Mouse (Mus musculus): ENCODE data around the gene Myh14. TPM values are rescaled to one million over a fixed set of nuclear protein-coding genes. Genes with fewer than 3 reads are reported as not detected.
"Not testable (repeated sequence)": the region's sequence is repeated elsewhere in the genome, so short reads cannot be mapped to it uniquely, and the experiment has no call there.

The Myh14 gene
- 1.6 and 1.7 TPM in 2 replicates for polyA plus RNA-seq (2015; fragmentation: Nextera tagmentation; extraction: Ambion mirVana)

DNA sequence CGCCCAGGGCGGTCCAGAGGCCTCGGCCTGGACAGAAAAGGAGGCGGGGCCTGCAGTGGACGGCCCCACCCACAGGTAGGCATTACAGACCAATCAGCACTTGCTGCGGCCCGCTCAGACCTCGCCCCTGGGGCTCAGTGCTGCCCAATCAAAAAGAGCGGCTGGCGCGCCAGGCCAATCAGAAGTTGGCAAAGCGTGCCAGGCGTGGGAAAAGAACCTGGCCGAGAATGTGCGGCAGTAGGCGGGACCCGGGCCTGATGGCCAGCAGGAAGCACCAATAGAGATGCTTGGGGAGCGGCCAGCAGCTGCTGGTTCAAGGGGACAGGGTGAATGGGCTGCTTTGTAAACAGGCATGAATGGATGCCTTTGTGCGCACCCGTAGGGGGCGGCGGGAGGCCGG lies at the start of gene Myh14:
TSS of gene Myh14 (minus strand) at position 41 of the 400 bp plus-strand sequence.
- Histone ChIP-seq H3K4me3 (replicated peaks; ENCODE audit: low read length) (peak within 1 kb of the TSS; percentile 35), H3K27me3 (replicated peaks; ENCODE audit: control insufficient read depth, insufficient read depth, low read length) (peaks cover 5% of the 10 kb centered on the region), H3K27ac (ENCODE audit: low read length) (no peak within 1 kb of the TSS), H3K9me3 (ENCODE audit: control insufficient read depth, low read length) (0 out of 2 replicates have a peak, but pooled peaks cover 2% of the 10 kb centered on the region), H3K9ac (replicated peaks; ENCODE audit: low read depth, low read length) (0 out of 2 replicates have a peak within 1 kb of the TSS, but pooled peaks have one; percentile 15), H3K36me3 (ENCODE audit: control insufficient read depth, insufficient read depth) (no peaks in the 10 kb centered on the region), H3K4me1 (replicated peaks; ENCODE audit: control insufficient read depth, insufficient read depth, low read length) (peaks cover 9% of the 10 kb centered on the region), H3K4me2 (ENCODE audit: low read length) (peak within 1 kb of the TSS; percentile 56)
- ATAC-seq: peak; percentile 98
- under 1% methylated on average over 23 of the region's 23 CpGs for WGBS

DNA sequence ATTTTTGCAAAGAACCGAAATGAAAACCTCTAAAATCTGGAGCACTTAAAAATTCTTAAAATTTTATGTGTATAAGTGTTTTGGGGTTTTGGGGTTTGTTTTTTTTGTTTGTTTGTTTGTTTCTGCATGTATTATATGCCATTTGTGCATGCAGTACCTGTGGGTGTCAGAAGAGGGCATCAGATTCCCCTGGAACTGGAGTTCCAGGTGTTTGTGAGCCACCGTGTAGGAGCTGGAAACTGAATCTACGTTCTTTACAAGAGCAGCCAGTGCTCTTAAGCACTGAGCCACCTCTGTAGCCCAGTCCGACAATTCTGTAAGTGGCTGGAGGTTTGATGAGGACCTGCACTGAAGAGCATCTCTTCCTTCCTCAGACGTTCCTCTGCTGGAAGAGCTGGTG lies 39.2 kb upstream of the Myh14 start:
- Histone ChIP-seq H3K4me2 (ENCODE audit: low read length) (no peak overlapping the region), H3K9ac (replicated peaks; ENCODE audit: low read depth, low read length) (no peak overlapping the region), H3K27me3 (replicated peaks; ENCODE audit: control insufficient read depth, insufficient read depth, low read length) (no peaks in the 10 kb centered on the region), H3K4me3 (replicated peaks; ENCODE audit: low read length) (no peak overlapping the region), H3K9me3 (ENCODE audit: control insufficient read depth, low read length) (no peaks in the 10 kb centered on the region), H3K27ac (ENCODE audit: low read length) (no peak overlapping the region), H3K36me3 (ENCODE audit: control insufficient read depth, insufficient read depth) (no peaks in the 10 kb centered on the region), H3K4me1 (replicated peaks; ENCODE audit: control insufficient read depth, insufficient read depth, low read length) (no peaks in the 10 kb centered on the region)
- 86% methylated on average over 5 of the region's 5 CpGs for WGBS
- ATAC-seq: no peak

GRCm38 (mm10) chr7:44708574-44708973 lies 37.9 kb upstream of the Myh14 start, which contains the start of gene Izumo2:
Gene Izumo2 (plus strand): TSS chr7:44708742.
- Histone ChIP-seq H3K4me2 (ENCODE audit: low read length) (no peak within 1 kb of the TSS), H3K36me3 (ENCODE audit: control insufficient read depth, insufficient read depth) (no peaks in the 10 kb centered on the region), H3K9ac (replicated peaks; ENCODE audit: low read depth, low read length) (no peak within 1 kb of the TSS), H3K9me3 (ENCODE audit: control insufficient read depth, low read length) (no peaks in the 10 kb centered on the region), H3K27me3 (replicated peaks; ENCODE audit: control insufficient read depth, insufficient read depth, low read length) (no peaks in the 10 kb centered on the region), H3K27ac (ENCODE audit: low read length) (no peak within 1 kb of the TSS), H3K4me1 (replicated peaks; ENCODE audit: control insufficient read depth, insufficient read depth, low read length) (no peaks in the 10 kb centered on the region), H3K4me3 (replicated peaks; ENCODE audit: low read length) (no peak within 1 kb of the TSS)
- no peak for ATAC-seq
- WGBS: 75% methylated on average over 14 of the region's 14 CpGs

- H3K4me1 ChIP-seq (replicated peaks; ENCODE audit: control insufficient read depth, insufficient read depth, low read length); H3K4me2 ChIP-seq (ENCODE audit: low read length); H3K9ac ChIP-seq (replicated peaks; ENCODE audit: low read depth, low read length); H3K9me3 ChIP-seq (ENCODE audit: control insufficient read depth, low read length); H3K4me3 ChIP-seq (replicated peaks; ENCODE audit: low read length); H3K36me3 ChIP-seq (ENCODE audit: control insufficient read depth, insufficient read depth); H3K27me3 ChIP-seq (replicated peaks; ENCODE audit: control insufficient read depth, insufficient read depth, low read length); ATAC-seq; H3K27ac ChIP-seq (ENCODE audit: low read length): not testable (repeated sequence)
- 91% methylated on average over 5 of the region's 6 CpGs for WGBS
These were observed 37.5 kb upstream of the Myh14 start for GRCm38 (mm10) chr7:44708093-44708492.

DNA sequence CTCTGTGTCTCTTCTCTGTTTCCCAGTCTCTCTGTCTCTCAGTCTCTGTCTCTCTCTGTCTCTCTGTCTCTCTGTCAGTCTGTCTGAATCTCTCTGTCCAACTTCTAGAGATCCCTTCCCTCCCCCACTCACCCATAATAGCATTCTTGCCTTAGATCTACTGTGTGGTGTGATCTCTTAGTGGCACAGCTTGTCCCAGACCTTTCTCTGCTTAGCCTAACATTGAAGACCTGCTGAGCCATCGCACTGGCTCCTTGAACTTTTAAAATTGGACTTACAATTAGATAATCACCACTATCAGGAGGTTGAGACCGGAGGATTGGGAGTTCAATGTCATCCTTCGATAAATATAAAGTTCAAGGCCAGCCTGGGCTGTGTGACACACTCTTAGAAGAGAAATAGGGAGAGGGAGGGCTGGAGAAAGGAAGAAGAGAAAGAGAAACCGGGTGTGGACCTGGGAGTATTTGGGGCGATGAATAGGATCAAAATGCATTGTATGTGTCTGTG lies 36.6 kb upstream of the Myh14 start:
- H3K27me3 ChIP-seq (replicated peaks; ENCODE audit: control insufficient read depth, insufficient read depth, low read length): no peaks in the 10 kb centered on the region
- no peak overlapping the region for H3K4me3 ChIP-seq (replicated peaks; ENCODE audit: low read length)
- WGBS: 91% methylated on average over 5 of the region's 5 CpGs
- H3K27ac ChIP-seq (ENCODE audit: low read length): no peak overlapping the region
- ATAC-seq: no peak
- no peaks in the 10 kb centered on the region for H3K4me1 ChIP-seq (replicated peaks; ENCODE audit: control insufficient read depth, insufficient read depth, low read length)
- no peak overlapping the region for H3K9ac ChIP-seq (replicated peaks; ENCODE audit: low read depth, low read length)
- no peaks in the 10 kb centered on the region for H3K36me3 ChIP-seq (ENCODE audit: control insufficient read depth, insufficient read depth)
- no peaks in the 10 kb centered on the region for H3K9me3 ChIP-seq (ENCODE audit: control insufficient read depth, low read length)
- H3K4me2 ChIP-seq (ENCODE audit: low read length): no peak overlapping the region

DNA sequence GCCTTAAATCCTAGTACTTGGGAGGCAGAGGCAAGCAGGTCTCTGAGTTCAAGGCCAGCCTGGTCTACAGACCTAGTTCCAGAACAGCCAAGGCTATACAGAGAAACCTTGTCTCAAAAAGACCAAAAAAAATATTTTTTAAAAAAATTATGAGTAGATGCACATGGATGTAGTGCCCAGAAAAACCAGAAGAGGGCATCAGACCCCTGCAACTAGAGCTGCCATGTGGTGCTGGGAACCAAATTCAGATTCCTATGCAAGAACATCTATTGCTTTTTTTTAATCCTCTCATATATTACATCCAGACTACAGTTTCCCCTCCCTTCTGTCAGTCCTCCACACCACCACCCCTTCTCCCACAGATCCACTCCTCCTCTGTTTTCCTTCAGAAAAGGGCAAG lies 35.7 kb upstream of the Myh14 start:
- 0 out of 2 replicates have a peak, but pooled peaks cover 2% of the 10 kb centered on the region for H3K4me1 ChIP-seq (replicated peaks; ENCODE audit: control insufficient read depth, insufficient read depth, low read length)
- ATAC-seq: no peak
- H3K27me3 ChIP-seq (replicated peaks; ENCODE audit: control insufficient read depth, insufficient read depth, low read length): no peaks in the 10 kb centered on the region
- H3K9ac ChIP-seq (replicated peaks; ENCODE audit: low read depth, low read length): no peak overlapping the region
- no peaks in the 10 kb centered on the region for H3K36me3 ChIP-seq (ENCODE audit: control insufficient read depth, insufficient read depth)
- H3K4me3 ChIP-seq (replicated peaks; ENCODE audit: low read length): no peak overlapping the region
- no peak overlapping the region for H3K4me2 ChIP-seq (ENCODE audit: low read length)
- no peaks in the 10 kb centered on the region for H3K9me3 ChIP-seq (ENCODE audit: control insufficient read depth, low read length)
- H3K27ac ChIP-seq (ENCODE audit: low read length): no peak overlapping the region

DNA sequence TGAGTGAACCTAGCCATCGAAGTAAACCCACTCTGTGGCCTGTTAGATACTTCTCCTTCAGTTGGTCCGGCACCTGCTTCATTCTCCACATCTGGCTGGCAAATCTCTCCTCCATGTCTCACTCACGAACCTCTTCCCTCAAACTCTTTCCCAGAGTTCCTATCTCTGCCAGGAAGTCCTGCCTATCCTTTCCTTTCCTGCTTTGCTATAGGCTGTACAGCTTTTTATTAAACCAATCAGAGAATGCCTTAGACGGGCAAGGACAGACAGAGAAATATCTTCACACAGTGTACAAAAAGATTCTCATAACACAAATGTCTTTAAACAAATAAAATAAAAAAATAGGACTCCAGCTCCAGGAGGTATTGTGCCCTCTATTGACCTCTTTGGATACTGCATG lies 34.4 kb upstream of the Myh14 start:
- Histone ChIP-seq H3K9ac (replicated peaks; ENCODE audit: low read depth, low read length) (no peak overlapping the region), H3K9me3 (ENCODE audit: control insufficient read depth, low read length) (no peaks in the 10 kb centered on the region), H3K4me3 (replicated peaks; ENCODE audit: low read length) (no peak overlapping the region), H3K4me1 (replicated peaks; ENCODE audit: control insufficient read depth, insufficient read depth, low read length) (0 out of 2 replicates have a peak, but pooled peaks cover 2% of the 10 kb centered on the region), H3K27ac (ENCODE audit: low read length) (no peak overlapping the region), H3K4me2 (ENCODE audit: low read length) (no peak overlapping the region), H3K27me3 (replicated peaks; ENCODE audit: control insufficient read depth, insufficient read depth, low read length) (no peaks in the 10 kb centered on the region), H3K36me3 (ENCODE audit: control insufficient read depth, insufficient read depth) (no peaks in the 10 kb centered on the region)
- WGBS: 89% methylated on average over 4 of the region's 4 CpGs
- no peak for ATAC-seq

DNA sequence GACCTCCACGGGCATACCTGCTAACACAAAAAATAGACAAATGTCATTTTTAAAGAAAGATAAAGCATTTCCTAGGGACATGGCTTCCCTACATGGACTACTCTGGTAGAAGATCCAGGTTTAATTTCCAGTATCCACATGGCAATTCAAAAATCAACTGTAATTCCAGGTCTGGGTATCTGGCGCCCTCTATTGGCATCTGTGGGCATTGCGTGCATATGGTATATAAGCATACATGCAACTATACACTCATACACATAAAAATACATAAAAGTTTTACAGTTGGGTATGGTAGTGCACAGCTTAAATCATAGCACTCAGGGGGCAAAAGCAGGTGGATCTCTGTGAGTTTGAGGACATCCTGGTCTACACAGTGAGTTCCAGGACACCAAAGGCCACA lies 33.7 kb upstream of the Myh14 start:
- H3K4me3 ChIP-seq (replicated peaks; ENCODE audit: low read length): no peak overlapping the region
- 57% methylated on average over 3 of the region's 3 CpGs for WGBS
- H3K36me3 ChIP-seq (ENCODE audit: control insufficient read depth, insufficient read depth): no peaks in the 10 kb centered on the region
- H3K27me3 ChIP-seq (replicated peaks; ENCODE audit: control insufficient read depth, insufficient read depth, low read length): no peaks in the 10 kb centered on the region
- no peaks in the 10 kb centered on the region for H3K9me3 ChIP-seq (ENCODE audit: control insufficient read depth, low read length)
- no peak for ATAC-seq
- H3K27ac ChIP-seq (ENCODE audit: low read length): no peak overlapping the region
- no peak overlapping the region for H3K9ac ChIP-seq (replicated peaks; ENCODE audit: low read depth, low read length)
- no peak overlapping the region for H3K4me2 ChIP-seq (ENCODE audit: low read length)
- H3K4me1 ChIP-seq (replicated peaks; ENCODE audit: control insufficient read depth, insufficient read depth, low read length): 0 out of 2 replicates have a peak, but pooled peaks cover 2% of the 10 kb centered on the region

GRCm38 (mm10) chr7:44702985-44703384 lies 32.3 kb upstream of the Myh14 start:
- Histone ChIP-seq H3K4me1 (replicated peaks; ENCODE audit: control insufficient read depth, insufficient read depth, low read length) (0 out of 2 replicates have a peak, but pooled peaks cover 2% of the 10 kb centered on the region), H3K27me3 (replicated peaks; ENCODE audit: control insufficient read depth, insufficient read depth, low read length) (no peaks in the 10 kb centered on the region), H3K4me2 (ENCODE audit: low read length) (no peak overlapping the region), H3K36me3 (ENCODE audit: control insufficient read depth, insufficient read depth) (no peaks in the 10 kb centered on the region), H3K9me3 (ENCODE audit: control insufficient read depth, low read length) (no peaks in the 10 kb centered on the region), H3K9ac (replicated peaks; ENCODE audit: low read depth, low read length) (no peak overlapping the region), H3K27ac (ENCODE audit: low read length) (no peak overlapping the region), H3K4me3 (replicated peaks; ENCODE audit: low read length) (no peak overlapping the region)
- no peak for ATAC-seq
- 84% methylated on average over 8 of the region's 8 CpGs for WGBS

GRCm38 (mm10) chr7:44701921-44702320 lies 31.3 kb upstream of the Myh14 start:
- no peak overlapping the region for H3K4me3 ChIP-seq (replicated peaks; ENCODE audit: low read length)
- ATAC-seq: 0 out of 2 replicates have a peak, but pooled peaks have one; percentile 26
- H3K27me3 ChIP-seq (replicated peaks; ENCODE audit: control insufficient read depth, insufficient read depth, low read length): no peaks in the 10 kb centered on the region
- H3K4me2 ChIP-seq (ENCODE audit: low read length): no peak overlapping the region
- no peaks in the 10 kb centered on the region for H3K36me3 ChIP-seq (ENCODE audit: control insufficient read depth, insufficient read depth)
- 5% methylated on average over 6 of the region's 6 CpGs for WGBS
- H3K9me3 ChIP-seq (ENCODE audit: control insufficient read depth, low read length): no peaks in the 10 kb centered on the region
- peaks cover 8% of the 10 kb centered on the region for H3K4me1 ChIP-seq (replicated peaks; ENCODE audit: control insufficient read depth, insufficient read depth, low read length)
- no peak overlapping the region for H3K9ac ChIP-seq (replicated peaks; ENCODE audit: low read depth, low read length)
- no peak overlapping the region for H3K27ac ChIP-seq (ENCODE audit: low read length)
